Mouse (Mus musculus): ENCODE measurements at regions not wholly inside any gene's neighbourhood (a gene's known extent, or its start where the extent isn't known, plus 50 kb on each side); places are given as distances from the start of the nearest gene placed in this dataset.

GRCm38 (mm10) chr14:86150329-86150866, 990.6 kb downstream of the Diaph3 start:
- TF ChIP-seq CTCF (IDR thresholded peaks at IDR 0.05; ENCODE audit: insufficient read depth, low read depth, low read length) (no peak), POLR2A (IDR thresholded peaks at IDR 0.05; ENCODE audit: insufficient read depth, low read depth, low read length) (no peak)

All from olfactory bulb, adult 2 months (tissue).